Mouse (Mus musculus) layer of hippocampus, adult 18-20 months (tissue): ENCODE measurements around the gene Hsd17b11. TPM values are rescaled to one million over a fixed set of nuclear protein-coding genes. Genes with fewer than 3 reads are reported as not detected.
"Not testable (repeated sequence)": the region's sequence is repeated elsewhere in the genome, so short reads cannot be mapped to it uniquely, and the experiment has no call there.

Experiments
- DNase-seq, 2 experiments: peaks; one replicate each; pipeline ENCODE4 v3.0.0; 2022; ENCODE audit warnings: low spot score in 2 of 2
- total RNA-seq, 2 experiments: library from RNA; stranded (reverse); gene quantifications; 2 replicates each; pipeline ENCODE4 v1.2.3; 2021

Gene Hsd17b11
- total RNA-seq, 2 experiments from 2014 or later, result 53.9 to 61.3 TPM

- no peak for DNase-seq
Measured at GRCm38 (mm10) chr5:104036686-104037085, 15.0 kb upstream of the Hsd17b11 start.

GRCm38 (mm10) chr5:104035824-104036223 lies 14.1 kb upstream of the Hsd17b11 start:
- no peak for DNase-seq

- no peak for DNase-seq
Measured at GRCm38 (mm10) chr5:104035066-104035465, 13.3 kb upstream of the Hsd17b11 start.

GRCm38 (mm10) chr5:104032434-104033097 lies 10.8 kb upstream of the Hsd17b11 start:
- no peak for DNase-seq

- no peak for DNase-seq
Measured at GRCm38 (mm10) chr5:104025245-104025854, 3.6 kb upstream of the Hsd17b11 start.

GRCm38 (mm10) chr5:104024762-104025161 lies 3.0 kb upstream of the Hsd17b11 start:
- DNase-seq, result no peak

- DNase-seq, result not testable (repeated sequence)
Measured at GRCm38 (mm10) chr5:104024193-104024592, 2.5 kb upstream of the Hsd17b11 start.

- no peak for DNase-seq
Measured at GRCm38 (mm10) chr5:104023289-104024020, 1.7 kb upstream of the Hsd17b11 start.

GRCm38 (mm10) chr5:104022558-104022957 lies 839 bp upstream of the Hsd17b11 start:
- DNase-seq, result no peak

- DNase-seq, result no peak
Measured at GRCm38 (mm10) chr5:104011419-104011818, 10.3 kb downstream of the Hsd17b11 start.

GRCm38 (mm10) chr5:104010261-104010660 lies 11.5 kb downstream of the Hsd17b11 start:
- no peak for DNase-seq

GRCm38 (mm10) chr5:104009421-104009820 lies 12.3 kb downstream of the Hsd17b11 start:
- DNase-seq, result no peak

GRCm38 (mm10) chr5:104007801-104008200 lies 13.9 kb downstream of the Hsd17b11 start:
- no peak for DNase-seq

GRCm38 (mm10) chr5:104006811-104007210 lies 14.9 kb downstream of the Hsd17b11 start:
- no peak for DNase-seq

GRCm38 (mm10) chr5:104003955-104004354 lies 17.8 kb downstream of the Hsd17b11 start:
- no peak for DNase-seq

- no peak for DNase-seq
Measured at GRCm38 (mm10) chr5:104003256-104003931, 18.3 kb downstream of the Hsd17b11 start.

GRCm38 (mm10) chr5:104002549-104003255 lies 19.0 kb downstream of the Hsd17b11 start:
- no peak for DNase-seq

- peak; percentile 58 to 85 for DNase-seq
Measured at GRCm38 (mm10) chr5:103999738-104000137, 22.0 kb downstream of the Hsd17b11 start.

GRCm38 (mm10) chr5:103998739-103999138 lies 23.0 kb downstream of the Hsd17b11 start:
- peak in 1 of 2 experiments; percentile 23 for DNase-seq

GRCm38 (mm10) chr5:103995181-103995580 lies 26.5 kb downstream of the Hsd17b11 start:
- DNase-seq, result peak in 1 of 2 experiments; percentile 47

- DNase-seq, result no peak
Measured at GRCm38 (mm10) chr5:103994669-103995068, 27.1 kb downstream of the Hsd17b11 start.
